Mouse (Mus musculus) B cell, adult 62 days (primary cell): ENCODE data around the gene Tdpoz1. TPM values are rescaled to one million over a fixed set of nuclear protein-coding genes. Genes with fewer than 3 reads are reported as not detected.

ENCODE experiments used
- total RNA-seq: library from RNA; stranded (reverse); gene quantifications from 4 replicates; pipeline ENCODE4 v1.2.4, GENCODE M21; 2023

Tdpoz1 gene
- not detected in 4 replicates for total RNA-seq

DNA sequence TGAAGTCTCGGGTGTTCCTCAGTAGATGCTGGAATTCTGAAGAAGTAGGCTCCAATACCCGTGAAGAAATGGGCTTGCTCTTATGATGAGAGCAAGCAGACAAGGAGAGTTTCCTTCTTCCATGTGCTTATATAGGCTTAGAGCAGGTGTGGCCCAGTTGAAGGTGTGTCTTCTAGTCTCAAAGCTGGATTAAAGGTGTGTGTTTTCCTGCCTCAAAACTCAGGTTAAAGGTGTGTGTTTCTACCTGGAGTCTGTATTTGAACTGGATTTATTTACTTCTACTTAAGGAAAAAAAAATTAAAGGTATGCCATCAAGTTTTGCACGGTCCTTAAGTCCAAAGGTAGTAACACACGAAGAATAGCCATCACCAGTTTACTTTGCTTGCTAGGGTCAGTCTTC is at the start of gene Tdpoz1:
TSS of gene Tdpoz1 (minus strand) at position 101 of the 400 bp plus-strand sequence.

DNA sequence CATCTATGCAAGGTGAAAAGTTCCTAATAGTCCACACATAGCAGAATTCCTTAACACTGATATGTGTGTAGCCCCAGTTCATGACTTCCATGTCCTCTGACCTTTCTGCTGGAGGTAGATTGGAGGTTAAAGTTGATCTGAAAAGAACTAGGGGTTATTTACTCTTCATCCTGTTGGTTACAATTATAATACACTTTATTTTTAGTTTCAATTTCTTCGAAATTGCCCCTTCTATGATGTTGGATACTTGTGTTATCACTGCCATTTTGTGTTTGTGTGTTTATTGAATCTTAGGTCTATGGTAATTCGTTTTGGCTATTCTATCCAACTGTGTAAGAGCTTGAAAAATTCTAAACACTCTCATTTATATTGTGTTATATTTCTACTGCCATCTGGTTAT is 16.9 kb upstream of the Tdpoz1 start, which contains the start of gene Gm37596:
TSS of gene Gm37596 (minus strand) at position 101 of the 400 bp plus-strand sequence.

DNA sequence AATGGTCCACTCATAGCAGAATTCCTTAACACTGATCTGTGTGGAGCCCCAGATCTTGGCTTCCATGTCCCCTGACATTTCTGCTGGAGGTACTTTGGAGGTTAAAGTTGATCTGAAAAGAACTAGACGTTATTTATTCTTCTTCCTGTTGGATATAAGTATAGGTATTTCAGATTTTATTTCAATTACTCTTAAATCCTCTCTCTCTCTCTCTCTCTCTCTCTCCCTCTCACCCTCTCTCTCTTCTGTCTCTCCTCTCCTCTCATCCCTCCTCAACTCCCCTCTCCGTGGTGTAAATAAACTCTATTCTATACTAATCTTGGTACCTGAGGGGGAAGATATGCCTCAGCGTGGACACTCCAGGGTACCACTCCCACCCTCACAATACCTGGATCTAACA is 23.5 kb downstream of the Tdpoz1 start, which contains the start of gene Tdpoz2:
TSS of gene Tdpoz2 (minus strand) at position 101 of the 400 bp plus-strand sequence.

Other genes with a start within 250 kb of the Tdpoz1 start
- not detected in 4 replicates for gene Tchh, start 234.0 kb downstream of the Tdpoz1 start, total RNA-seq
- gene Tchhl1, start 207.6 kb downstream of the Tdpoz1 start, total RNA-seq = not detected in 4 replicates
- 185 to 237 TPM (median 210 TPM) in 4 replicates for gene S100a11, start 155.8 kb downstream of the Tdpoz1 start, total RNA-seq
- gene S100a10, start 121.2 kb downstream of the Tdpoz1 start, total RNA-seq = 168 to 198 TPM (median 184 TPM) in 4 replicates
- gene Tdpoz2, start 23.6 kb downstream of the Tdpoz1 start, total RNA-seq = not detected in 4 replicates
- not detected in 4 replicates for gene Gm37596, start 16.8 kb upstream of the Tdpoz1 start, total RNA-seq
- gene Gm5773, start 96.7 kb upstream of the Tdpoz1 start, total RNA-seq = not detected in 4 replicates
- not detected in 4 replicates for gene Tdpoz4, start 120.1 kb upstream of the Tdpoz1 start, total RNA-seq
- gene Tdpoz3, start 149.7 kb upstream of the Tdpoz1 start, total RNA-seq = not detected in 4 replicates